ENCODE assay signal across 27 mouse cellular contexts in the genomic region with DNA sequence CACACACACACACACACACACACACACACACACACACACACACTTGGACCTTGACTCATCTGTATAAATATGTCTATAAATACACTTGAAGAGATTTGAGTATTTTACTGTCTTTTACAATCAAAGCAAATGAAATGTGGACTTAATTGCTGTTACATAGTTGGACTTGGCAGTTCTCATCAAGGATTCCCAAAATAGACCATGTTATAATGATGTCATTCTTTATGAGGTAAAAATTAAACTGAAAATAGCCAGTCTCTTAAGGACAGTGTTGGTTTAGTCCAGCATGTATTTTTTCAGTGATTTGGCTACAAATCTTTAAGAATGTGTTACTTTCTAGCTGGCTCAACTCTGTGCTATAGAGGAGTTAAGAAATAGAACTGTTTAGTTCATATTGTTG.
"Had no signal": no experiment of that assay in that cellular context is flagged by ENCODE, and none has a peak within 500 bp of the region (broad histone marks: within the 10 kb centered on the region; RNA-seq: fewer than 3 reads in every experiment).

No protein-coding gene starts in this region.

- H3K4me2 ChIP-seq: heart, embryonic 12.5 days; hindbrain, embryonic 12.5 days; hindbrain, embryonic 14.5 days; intestine, embryonic 15.5 days; limb, embryonic 12.5 days; liver, embryonic 13.5 days; liver, embryonic 15.5 days had no signal

- H3K4me3 ChIP-seq: gastrocnemius, adult 2 months; heart, embryonic 10.5 days; heart, embryonic 12.5 days; hindbrain, embryonic 10.5 days; hindbrain, embryonic 12.5 days; intestine, embryonic 15.5 days; layer of hippocampus, adult 2 months; left cerebral cortex, adult 2 months; limb, embryonic 10.5 days; limb, embryonic 12.5 days; liver, embryonic 13.5 days; liver, embryonic 15.5 days had no signal

- H3K27ac ChIP-seq: gastrocnemius, adult 2 months; heart, embryonic 10.5 days; hindbrain, embryonic 10.5 days; hindbrain, embryonic 12.5 days; hindbrain, embryonic 14.5 days; intestine, embryonic 15.5 days; layer of hippocampus, adult 2 months; left cerebral cortex, adult 2 months; limb, embryonic 10.5 days; limb, embryonic 12.5 days; liver, embryonic 13.5 days; liver, embryonic 15.5 days had no signal

- DNase-seq: gastrocnemius, adult 2 months; gastrocnemius, postnatal 10 days; gastrocnemius, postnatal 25 days; heart, adult 18-20 months; heart, postnatal 14 days; heart, postnatal 4 days; kidney, adult 18-20 months; kidney, adult 8-10 months; kidney, postnatal 10 days; kidney, postnatal 25 days; kidney, postnatal 4 days; liver; liver, embryonic 13.5 days had no signal

- ATAC-seq: hindbrain, embryonic 16.5 days; inflammation-experienced regulatory T-cells, adult 6 months; intestine, embryonic 15.5 days; intestine, postnatal 0 days had no signal

- H3K9me3 ChIP-seq: heart, embryonic 10.5 days; heart, embryonic 12.5 days; hindbrain, embryonic 10.5 days; hindbrain, embryonic 12.5 days; intestine, embryonic 15.5 days; limb, embryonic 10.5 days; limb, embryonic 12.5 days; liver, embryonic 13.5 days; liver, embryonic 15.5 days had no signal

- H3K27me3 ChIP-seq: heart, embryonic 12.5 days; hindbrain, embryonic 12.5 days; intestine, embryonic 15.5 days; limb, embryonic 12.5 days; liver, embryonic 13.5 days; liver, embryonic 15.5 days had no signal

- H3K4me1 ChIP-seq: heart, embryonic 10.5 days; heart, embryonic 12.5 days; hindbrain, embryonic 10.5 days; hindbrain, embryonic 12.5 days; intestine, embryonic 15.5 days; limb, embryonic 10.5 days; limb, embryonic 12.5 days; liver, embryonic 13.5 days; liver, embryonic 15.5 days had no signal

- H3K36me3 ChIP-seq: heart, embryonic 10.5 days; heart, embryonic 12.5 days; hindbrain, embryonic 10.5 days; hindbrain, embryonic 12.5 days; intestine, embryonic 15.5 days; limb, embryonic 10.5 days; limb, embryonic 12.5 days; liver, embryonic 13.5 days; liver, embryonic 15.5 days had no signal

- H3K9ac ChIP-seq: heart, embryonic 12.5 days; hindbrain, embryonic 12.5 days; hindbrain, embryonic 14.5 days; intestine, embryonic 15.5 days; limb, embryonic 12.5 days; liver, embryonic 13.5 days; liver, embryonic 15.5 days had no signal
